Mouse (Mus musculus): ENCODE measurements around the gene Tmem104. TPM values are rescaled to one million over a fixed set of nuclear protein-coding genes. Genes with fewer than 3 reads are reported as not detected.

The Tmem104 gene
- polyA plus RNA-seq, 1 experiment from 2014 or later, result 5.1 TPM

GRCm38 (mm10) chr11:115250405-115251090 lies 63.3 kb downstream of the Tmem104 start:
- no peak for DNase-seq
- Histone ChIP-seq H3K36me3 (no peaks in the 10 kb centered on the region), H3K4me1 (replicated peaks) (peaks cover 21% of the 10 kb centered on the region), H3K9me3 (replicated peaks) (no peaks in the 10 kb centered on the region), H3K9ac (no peak overlapping the region), H3K4me2 (peak overlapping the region; percentile 57), H3K27ac (no peak overlapping the region), H3K4me3 (replicated peaks) (peak overlapping the region; percentile 41), H3K27me3 (peaks cover 94% of the 10 kb centered on the region)
- no peak for ATAC-seq (ENCODE audit: low read depth)
- WGBS (ENCODE audit: insufficient replicate concordance), result 5% methylated on average over 36 of the region's 36 CpGs

- Histone ChIP-seq H3K27ac (no peak overlapping the region), H3K9ac (no peak overlapping the region), H3K4me2 (no peak overlapping the region), H3K4me3 (replicated peaks) (no peak overlapping the region), H3K4me1 (replicated peaks) (peaks cover 18% of the 10 kb centered on the region), H3K36me3 (no peaks in the 10 kb centered on the region), H3K9me3 (replicated peaks) (no peaks in the 10 kb centered on the region), H3K27me3 (peaks cover 97% of the 10 kb centered on the region)
- DNase-seq (no peak), ATAC-seq (ENCODE audit: low read depth) (no peak)
- WGBS (ENCODE audit: insufficient replicate concordance), result 55% methylated on average over 3 of the region's 3 CpGs
These were observed 64.0 kb downstream of the Tmem104 start for GRCm38 (mm10) chr11:115251258-115251657.

GRCm38 (mm10) chr11:115257775-115258510 lies 70.7 kb downstream of the Tmem104 start:
- no peak overlapping the region for H3K27ac ChIP-seq
- peaks cover 96% of the 10 kb centered on the region for H3K27me3 ChIP-seq
- H3K4me2 ChIP-seq, result peak overlapping the region; percentile 30; the same call in 1 of the 2 replicates
- H3K4me3 ChIP-seq (replicated peaks), result no peak overlapping the region
- no peak for DNase-seq
- H3K36me3 ChIP-seq, result no peaks in the 10 kb centered on the region
- ATAC-seq (ENCODE audit: low read depth), result peak; percentile 36
- peaks cover 6% of the 10 kb centered on the region for H3K4me1 ChIP-seq (replicated peaks)
- H3K9ac ChIP-seq, result no peak overlapping the region
- H3K9me3 ChIP-seq (replicated peaks), result no peaks in the 10 kb centered on the region
- WGBS (ENCODE audit: insufficient replicate concordance), result 14% methylated on average over 59 of the region's 59 CpGs

- peaks cover 98% of the 10 kb centered on the region for H3K27me3 ChIP-seq
- H3K36me3 ChIP-seq, result no peaks in the 10 kb centered on the region
- no peak overlapping the region for H3K9ac ChIP-seq
- WGBS (ENCODE audit: insufficient replicate concordance), result 52% methylated on average over 4 of the region's 4 CpGs
- no peak overlapping the region for H3K27ac ChIP-seq
- no peak overlapping the region for H3K4me2 ChIP-seq
- no peak overlapping the region for H3K4me3 ChIP-seq (replicated peaks)
- DNase-seq, result no peak
- H3K4me1 ChIP-seq (replicated peaks), result peaks cover 6% of the 10 kb centered on the region
- ATAC-seq (ENCODE audit: low read depth), result no peak
- no peaks in the 10 kb centered on the region for H3K9me3 ChIP-seq (replicated peaks)
These were observed 71.8 kb downstream of the Tmem104 start for GRCm38 (mm10) chr11:115259134-115259533.

- 64% methylated on average over 11 of the region's 11 CpGs for WGBS (ENCODE audit: insufficient replicate concordance)
- H3K9ac ChIP-seq, result no peak overlapping the region
- no peak overlapping the region for H3K4me2 ChIP-seq
- no peak for DNase-seq
- no peak for ATAC-seq (ENCODE audit: low read depth)
- H3K27me3 ChIP-seq, result peaks cover 99% of the 10 kb centered on the region
- peaks cover 20% of the 10 kb centered on the region for H3K4me1 ChIP-seq (replicated peaks)
- H3K36me3 ChIP-seq, result peaks cover 3% of the 10 kb centered on the region
- H3K27ac ChIP-seq, result no peak overlapping the region
- H3K9me3 ChIP-seq (replicated peaks), result no peaks in the 10 kb centered on the region
- H3K4me3 ChIP-seq (replicated peaks), result no peak overlapping the region
These were observed 75.7 kb downstream of the Tmem104 start for GRCm38 (mm10) chr11:115262954-115263353.

GRCm38 (mm10) chr11:115264136-115264861 lies 77.0 kb downstream of the Tmem104 start:
- H3K27ac ChIP-seq, result no peak overlapping the region
- peaks cover 16% of the 10 kb centered on the region for H3K4me1 ChIP-seq (replicated peaks)
- ATAC-seq (ENCODE audit: low read depth) (no peak), DNase-seq (no peak)
- peaks cover 97% of the 10 kb centered on the region for H3K27me3 ChIP-seq
- peaks cover 16% of the 10 kb centered on the region for H3K36me3 ChIP-seq
- no peak overlapping the region for H3K4me3 ChIP-seq (replicated peaks)
- no peak overlapping the region for H3K4me2 ChIP-seq
- no peaks in the 10 kb centered on the region for H3K9me3 ChIP-seq (replicated peaks)
- 36% methylated on average over 7 of the region's 7 CpGs for WGBS (ENCODE audit: insufficient replicate concordance)
- no peak overlapping the region for H3K9ac ChIP-seq

GRCm38 (mm10) chr11:115264862-115265668 lies 77.8 kb downstream of the Tmem104 start:
- peaks cover 20% of the 10 kb centered on the region for H3K36me3 ChIP-seq
- H3K4me2 ChIP-seq, result peak overlapping the region; percentile 30
- H3K27me3 ChIP-seq, result peaks cover 90% of the 10 kb centered on the region
- peaks cover 16% of the 10 kb centered on the region for H3K4me1 ChIP-seq (replicated peaks)
- no peak overlapping the region for H3K4me3 ChIP-seq (replicated peaks)
- no peak for ATAC-seq (ENCODE audit: low read depth)
- WGBS (ENCODE audit: insufficient replicate concordance), result 8% methylated on average over 39 of the region's 39 CpGs
- no peak overlapping the region for H3K27ac ChIP-seq
- H3K9me3 ChIP-seq (replicated peaks), result no peaks in the 10 kb centered on the region
- no peak overlapping the region for H3K9ac ChIP-seq
- no peak for DNase-seq

- no peak overlapping the region for H3K27ac ChIP-seq
These were observed 78.6 kb downstream of the Tmem104 start for GRCm38 (mm10) chr11:115265771-115266399.

GRCm38 (mm10) chr11:115266400-115266778 lies 79.1 kb downstream of the Tmem104 start:
- ATAC-seq (ENCODE audit: low read depth) (no peak), DNase-seq (no peak)
- Histone ChIP-seq H3K9ac (no peak overlapping the region), H3K9me3 (replicated peaks) (no peaks in the 10 kb centered on the region), H3K4me2 (peak overlapping the region; percentile 52; the same call in 1 of the 2 replicates), H3K27ac (no peak overlapping the region), H3K4me3 (replicated peaks) (peak overlapping the region; percentile 39), H3K36me3 (peaks cover 20% of the 10 kb centered on the region), H3K27me3 (peaks cover 77% of the 10 kb centered on the region), H3K4me1 (replicated peaks) (peaks cover 19% of the 10 kb centered on the region)
- WGBS (ENCODE audit: insufficient replicate concordance), result 2% methylated on average over 22 of the region's 22 CpGs

More at GRCm38 (mm10) chr11:115265771-115266399, 78.6 kb downstream of the Tmem104 start:
- 6% methylated on average over 20 of the region's 20 CpGs for WGBS (ENCODE audit: insufficient replicate concordance)
- 0 out of 2 replicates have a peak overlapping the region, but pooled peaks have one; percentile 39 for H3K4me3 ChIP-seq (replicated peaks)
- peaks cover 82% of the 10 kb centered on the region for H3K27me3 ChIP-seq
- H3K4me2 ChIP-seq, result no peak overlapping the region
- H3K4me1 ChIP-seq (replicated peaks), result peaks cover 19% of the 10 kb centered on the region
- no peak overlapping the region for H3K9ac ChIP-seq
- no peak for ATAC-seq (ENCODE audit: low read depth)
- no peaks in the 10 kb centered on the region for H3K9me3 ChIP-seq (replicated peaks)
- DNase-seq, result no peak
- peaks cover 20% of the 10 kb centered on the region for H3K36me3 ChIP-seq

GRCm38 (mm10) chr11:115267061-115267883 lies 80.0 kb downstream of the Tmem104 start, which contains the start of gene Grin2c:
Gene Grin2c, minus strand, starts transcription at chr11:115267243.
- no peak for ATAC-seq (ENCODE audit: low read depth)

More at GRCm38 (mm10) chr11:115267061-115267883, 80.0 kb downstream of the Tmem104 start, which contains the start of gene Grin2c:
- Histone ChIP-seq H3K9me3 (replicated peaks) (no peaks in the 10 kb centered on the region), H3K27me3 (peaks cover 68% of the 10 kb centered on the region), H3K4me3 (replicated peaks) (peak within 1 kb of the TSS; percentile 39), H3K9ac (no peak within 1 kb of the TSS), H3K4me1 (replicated peaks) (peaks cover 22% of the 10 kb centered on the region), H3K27ac (no peak within 1 kb of the TSS), H3K4me2 (peak within 1 kb of the TSS; percentile 52), H3K36me3 (peaks cover 25% of the 10 kb centered on the region)
- WGBS (ENCODE audit: insufficient replicate concordance), result 8% methylated on average over 50 of the region's 50 CpGs
- no peak for DNase-seq
